Mouse (Mus musculus) myocyte (in vitro differentiated cells): ENCODE measurements around the gene Ndufaf2.

Experiments used
- MYOD1 ChIP-seq, 3 experiments: IDR thresholded peaks; one replicate each; pipeline ENCODE4 v1.6.1; 2011; ENCODE audit warnings: control low read depth in 2 of 3, low read depth in 2 of 3, mild to moderate bottlenecking in 2 of 3, moderate library complexity in 1 of 3; ENCODE audit not compliant: insufficient read length in 2 of 3, control insufficient read depth in 1 of 3
- POLR2A ChIP-seq: IDR thresholded peaks from one replicate; pipeline ENCODE4 v1.6.1; 2011; ENCODE audit warnings: low read depth, mild to moderate bottlenecking, control low read depth, moderate library complexity; ENCODE audit not compliant: insufficient read length
- TCF12 ChIP-seq: IDR thresholded peaks from one replicate; pipeline ENCODE4 v1.6.1; 2011; ENCODE audit warnings: mild to moderate bottlenecking, control low read depth; ENCODE audit not compliant: poor library complexity, insufficient read depth, severe bottlenecking
- USF1 ChIP-seq: IDR thresholded peaks from one replicate; pipeline ENCODE4 v1.6.1; 2011; ENCODE audit warnings: low read depth, mild to moderate bottlenecking, control low read depth, moderate library complexity

DNA sequence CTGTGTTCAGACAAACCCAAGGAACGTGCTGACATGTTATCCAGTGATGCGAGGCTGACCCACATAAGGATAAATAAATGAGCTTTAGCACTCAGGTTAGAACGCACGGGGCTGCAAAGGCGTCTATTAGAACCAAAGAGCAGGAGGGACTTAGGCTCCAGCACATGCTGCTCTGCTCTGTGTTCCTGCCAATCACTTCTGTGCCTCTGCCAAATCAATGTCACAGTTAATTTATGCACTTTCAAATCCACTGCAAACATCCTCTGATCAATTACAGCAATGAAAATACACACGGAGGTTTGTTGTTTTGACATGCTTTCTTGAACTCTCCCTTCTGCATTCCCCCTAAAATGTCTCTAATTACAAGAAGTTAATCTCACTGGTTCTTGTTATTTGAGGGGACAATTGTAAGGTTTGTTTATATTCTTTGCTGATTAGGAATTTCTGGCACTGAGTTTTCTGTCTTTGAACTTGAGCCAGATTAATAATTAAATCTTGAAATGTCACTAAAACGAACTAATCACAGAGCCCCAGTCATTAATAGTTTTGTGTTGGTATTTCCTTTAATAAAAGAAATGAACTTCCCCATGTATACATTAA is 98.0 kb downstream of the Ndufaf2 start:
- TF ChIP-seq POLR2A: no peak
- TF ChIP-seq TCF12: no peak
- no peak for TF ChIP-seq MYOD1 (IDR thresholded peaks at IDR 0.05; ENCODE audit: control insufficient read depth in 1 of 3, insufficient read length in 2 of 3, low read depth in 2 of 3)
- TF ChIP-seq USF1: no peak
